Mouse (Mus musculus) heart, adult 2 months (tissue): ENCODE results near the gene Hint2. TPM values are rescaled to one million over a fixed set of nuclear protein-coding genes. Genes with fewer than 3 reads are reported as not detected.

Source experiments
- DNase-seq, 2 experiments: peaks; one replicate each; pipeline ENCODE4 v3.0.0; 2021
- H3K27ac ChIP-seq: fragments of 200-600 bp; 2 replicates; pipeline ENCODE4 v1.8.1; 2022
- H3K27me3 ChIP-seq: fragments of 200-500 bp; 2 replicates; pipeline ENCODE4 v1.6.1; 2012; ENCODE audit warnings: mild to moderate bottlenecking, low read length, inconsistent platforms, mixed read lengths; ENCODE audit not compliant: control insufficient read depth, insufficient read depth
- H3K36me3 ChIP-seq: fragments of 200-500 bp; 2 replicates; pipeline ENCODE4 v1.6.1; 2012; ENCODE audit warnings: low read length, inconsistent platforms; ENCODE audit not compliant: control insufficient read depth, insufficient read depth
- H3K4me1 ChIP-seq: fragments of 200-500 bp; 2 replicates; pipeline ENCODE4 v1.6.1; 2011; ENCODE audit warnings: low read length; ENCODE audit not compliant: control insufficient read depth, insufficient read depth
- H3K4me3 ChIP-seq: fragments of 200-600 bp; 2 replicates; pipeline ENCODE4 v1.8.1; 2022
- H3K79me2 ChIP-seq: fragments of 200-500 bp; replicated peaks from 2 replicates; pipeline ENCODE4 v1.6.1; 2012; ENCODE audit warnings: mild to moderate bottlenecking, inconsistent platforms, low read length, moderate library complexity, mixed read lengths; ENCODE audit not compliant: control insufficient read depth, insufficient read depth
- H3K9ac ChIP-seq: fragments of 200-500 bp; 2 replicates; pipeline ENCODE4 v1.6.1; 2012; ENCODE audit warnings: low read depth, mild to moderate bottlenecking, control low read depth, inconsistent platforms, low read length, mixed read lengths
- CTCF ChIP-seq: fragments of 200-600 bp; IDR thresholded peaks from 2 replicates; pipeline ENCODE4 v1.8.1; 2022; ENCODE audit warnings: antibody characterized with exemption, mild to moderate bottlenecking, moderate library complexity
- EP300 ChIP-seq: fragments of 200-500 bp; IDR thresholded peaks from 2 replicates; pipeline ENCODE4 v1.6.1; 2011; ENCODE audit warnings: low read depth, low read length, control low read depth; ENCODE audit not compliant: insufficient read depth
- POLR2A ChIP-seq: fragments of 200-500 bp; IDR thresholded peaks from 2 replicates; pipeline ENCODE4 v1.6.1; 2011; ENCODE audit warnings: mild to moderate bottlenecking, low read depth, low read length, control low read depth; ENCODE audit not compliant: insufficient read depth
- WGBS: fragments of 180-500 bp; shearing (Covaris S2); methylation state at CpG from one replicate; pipeline ENCODE4 v1.1.7; 2018; 5-methylcytosine and 5-hydroxymethylcytosine counted together
- intact Hi-C: fragments of 180-260 bp; cut with DNase I; formaldehyde crosslinking; loops from one replicate; pipeline ENCODE4 v1.15.1; 2025
- polyA plus RNA-seq: library from polyadenylated mRNA; depleted of rRNA; stranded (reverse); fragments of >200 nt; gene quantifications from 2 replicates; pipeline ENCODE4 v1.2.3, GENCODE M21; 2012
- total RNA-seq, 2 experiments: library from RNA; stranded (reverse); gene quantifications; 2 replicates each; pipeline ENCODE4 v1.2.3; 2021

Hint2 gene
- total and polyA plus RNA-seq, 3 experiments: 143 to 165 (median 155) TPM

DNA sequence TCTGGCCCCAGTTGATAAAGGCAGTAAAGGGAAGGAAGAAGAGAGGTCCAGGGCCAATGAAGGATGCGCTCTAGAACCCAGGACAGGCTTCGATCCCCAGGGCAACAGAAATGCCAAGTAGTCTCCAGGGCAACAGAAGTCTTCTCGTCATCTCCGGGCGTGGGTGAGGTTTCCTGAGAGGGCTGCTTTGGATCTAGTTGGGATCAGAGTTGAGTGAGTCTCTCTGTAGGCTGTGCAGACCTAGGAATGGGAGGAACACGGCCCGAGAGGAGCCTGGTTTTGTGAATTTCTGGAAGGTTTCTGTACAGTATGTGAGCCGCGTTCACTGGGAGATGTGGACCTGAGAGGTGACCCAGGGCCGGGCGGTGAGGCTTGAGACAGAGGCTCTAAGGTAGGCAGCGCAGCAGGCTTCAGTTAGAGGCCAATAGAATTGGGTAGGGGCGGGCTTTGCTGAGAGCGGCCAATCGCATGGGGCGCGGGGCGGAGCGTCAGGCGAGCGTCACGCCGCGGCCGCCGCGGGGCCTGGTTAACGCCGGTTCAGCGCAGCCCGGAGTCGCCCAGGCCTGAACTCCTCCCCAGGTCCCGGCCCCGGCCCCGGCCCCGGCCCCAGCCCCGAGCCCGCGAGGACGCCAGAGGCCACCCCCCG lies 12.6 kb upstream of the Hint2 start, which contains the start of the genes Tmem8b and Fam221b:
Gene Tmem8b (plus strand): TSS at position 190 of the 646 bp plus-strand sequence.
Gene Fam221b (minus strand): TSS at position 364 of the 646 bp plus-strand sequence.
- H3K9ac ChIP-seq: peak within 1 kb of the TSS; percentile 67
- peak; percentile 94 to 95 for DNase-seq
- no peaks in the 10 kb centered on the region for H3K36me3 ChIP-seq
- no peaks in the 10 kb centered on the region; the same call in 1 of the 2 replicates for H3K27me3 ChIP-seq
- peaks cover 7% of the 10 kb centered on the region for H3K4me1 ChIP-seq
- H3K27ac ChIP-seq: peak within 1 kb of the TSS; percentile 93
- WGBS: 2% methylated on average over 35 of the region's 41 CpGs
- H3K4me3 ChIP-seq: peak within 1 kb of the TSS; percentile 83
- 0 out of 2 replicates have a peak, but pooled peaks have one; percentile 6 for TF ChIP-seq EP300
- TF ChIP-seq POLR2A: peak; percentile 77
- TF ChIP-seq CTCF: no peak
- H3K79me2 ChIP-seq: no peaks in the 10 kb centered on the region
- intact Hi-C loops: loop anchor here (2.0 kb wide), 1 partner anchor 38 kb away; the partner anchor contains the start of gene Npr2

DNA sequence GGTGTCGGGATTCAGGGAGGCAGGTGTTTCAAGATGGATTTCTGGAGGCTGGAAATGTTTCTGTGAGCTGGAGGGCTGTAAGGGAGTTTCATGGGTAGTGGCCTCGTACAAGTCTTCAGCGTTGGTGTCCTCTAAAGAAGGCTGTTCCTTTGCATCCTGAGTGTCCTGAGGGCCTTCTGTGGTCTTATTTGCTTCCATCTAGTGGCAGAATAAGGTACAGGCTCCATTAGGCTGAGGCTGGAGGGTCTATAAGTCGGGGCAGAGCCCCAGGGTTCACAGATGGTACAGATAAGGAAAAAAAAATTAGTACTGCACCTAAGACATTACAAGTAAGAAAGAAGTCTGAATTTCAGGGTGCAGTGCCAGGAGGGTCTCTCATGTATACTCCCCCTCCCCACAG lies 10.1 kb upstream of the Hint2 start:
- Histone ChIP-seq H3K9ac (no peak overlapping the region), H3K4me1 (peaks cover 6% of the 10 kb centered on the region), H3K4me3 (no peak overlapping the region), H3K79me2 (no peaks in the 10 kb centered on the region), H3K27me3 (no peaks in the 10 kb centered on the region; the same call in 1 of the 2 replicates), H3K27ac (no peak overlapping the region), H3K36me3 (no peaks in the 10 kb centered on the region)
- intact Hi-C loops: no loop called here
- TF ChIP-seq POLR2A: no peak
- TF ChIP-seq CTCF: peak; percentile 69
- DNase-seq: no peak
- WGBS: 20% methylated on average over 4 of the region's 4 CpGs

DNA sequence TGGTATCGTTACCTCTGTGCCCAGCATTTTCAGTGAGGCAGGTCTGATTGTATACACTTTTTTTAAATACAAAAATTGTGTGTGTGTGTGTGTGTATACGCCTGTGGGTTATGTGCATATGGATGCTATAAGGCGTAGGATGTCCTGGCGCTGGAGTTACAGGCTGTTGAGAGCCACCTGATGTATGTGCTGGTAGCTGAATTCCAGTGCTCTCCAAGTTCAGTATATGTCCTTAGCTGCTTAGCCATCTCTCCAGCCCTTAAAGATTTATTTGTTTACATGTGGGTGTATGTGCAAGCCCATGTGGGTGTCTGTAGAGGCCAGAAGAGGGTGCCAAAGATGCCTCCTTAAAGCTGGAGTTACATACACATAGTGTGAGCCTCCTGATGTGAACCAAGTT lies 880 bp upstream of the Hint2 start:
- intact Hi-C loops: loop anchor here (2.0 to 5.0 kb wide), 3 partner anchors 26 to 95 kb away; partner anchors contain the start of genes Creb3, Gba2, Npr2 and Rgp1
- Histone ChIP-seq H3K4me3 (peak overlapping the region; percentile 92), H3K27ac (peak overlapping the region; percentile 79), H3K27me3 (no peaks in the 10 kb centered on the region), H3K9ac (no peak overlapping the region), H3K4me1 (no peaks in the 10 kb centered on the region), H3K36me3 (no peaks in the 10 kb centered on the region), H3K79me2 (no peaks in the 10 kb centered on the region)
- no peak for DNase-seq
- TF ChIP-seq CTCF: 0 out of 2 replicates have a peak, but pooled peaks have one; percentile 16
- TF ChIP-seq POLR2A: no peak
- WGBS: 56% methylated on average over 4 of the region's 4 CpGs

DNA sequence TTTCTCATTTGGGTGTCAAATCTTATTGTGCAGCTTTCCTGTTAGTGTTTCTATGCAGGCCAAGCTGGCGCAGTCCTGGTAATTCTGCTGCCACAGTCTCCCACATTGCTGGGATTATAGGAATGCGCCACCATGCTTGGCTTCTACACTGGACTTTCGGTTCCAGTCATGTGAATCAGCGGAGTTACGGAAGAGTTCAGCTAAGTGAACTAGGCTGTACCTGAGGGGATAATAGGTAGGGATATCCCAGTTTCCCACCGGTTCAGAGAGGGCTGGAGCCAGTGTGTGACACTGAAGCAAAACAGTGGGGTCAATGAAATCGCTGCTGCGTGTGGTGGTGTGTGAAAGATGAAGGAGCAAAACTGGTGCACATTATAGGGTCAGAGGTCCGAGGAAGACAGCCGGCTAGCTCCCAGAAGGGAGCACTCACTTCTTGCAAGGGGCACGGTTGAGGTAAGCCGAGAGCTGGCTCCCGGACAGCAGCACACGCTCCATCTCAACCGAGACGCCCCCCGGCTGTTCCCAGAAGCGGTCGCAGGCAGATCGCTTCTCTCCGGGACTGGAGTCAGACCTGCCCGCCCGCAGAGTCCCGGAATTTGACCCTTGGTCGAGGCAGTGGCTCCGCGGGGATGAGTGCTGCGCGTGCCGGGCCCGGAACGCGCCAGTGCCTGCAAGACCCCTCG lies 469 bp downstream of the Hint2 start:
- H3K27me3 ChIP-seq: no peaks in the 10 kb centered on the region
- intact Hi-C loops: loop anchor here (2.0 to 5.0 kb wide), 3 partner anchors 25 to 93 kb away; partner anchors contain the start of genes Creb3, Gba2, Npr2 and Rgp1
- no peak for DNase-seq
- 6% methylated on average over 34 of the region's 34 CpGs for WGBS
- no peak for TF ChIP-seq CTCF
- TF ChIP-seq EP300: 0 out of 2 replicates have a peak, but pooled peaks have one; percentile 36
- no peaks in the 10 kb centered on the region for H3K36me3 ChIP-seq
- H3K4me3 ChIP-seq: peak overlapping the region; percentile 92
- peak overlapping the region; percentile 79 for H3K27ac ChIP-seq
- peak overlapping the region; percentile 89 for H3K9ac ChIP-seq
- no peaks in the 10 kb centered on the region for H3K79me2 ChIP-seq
- H3K4me1 ChIP-seq: no peaks in the 10 kb centered on the region

DNA sequence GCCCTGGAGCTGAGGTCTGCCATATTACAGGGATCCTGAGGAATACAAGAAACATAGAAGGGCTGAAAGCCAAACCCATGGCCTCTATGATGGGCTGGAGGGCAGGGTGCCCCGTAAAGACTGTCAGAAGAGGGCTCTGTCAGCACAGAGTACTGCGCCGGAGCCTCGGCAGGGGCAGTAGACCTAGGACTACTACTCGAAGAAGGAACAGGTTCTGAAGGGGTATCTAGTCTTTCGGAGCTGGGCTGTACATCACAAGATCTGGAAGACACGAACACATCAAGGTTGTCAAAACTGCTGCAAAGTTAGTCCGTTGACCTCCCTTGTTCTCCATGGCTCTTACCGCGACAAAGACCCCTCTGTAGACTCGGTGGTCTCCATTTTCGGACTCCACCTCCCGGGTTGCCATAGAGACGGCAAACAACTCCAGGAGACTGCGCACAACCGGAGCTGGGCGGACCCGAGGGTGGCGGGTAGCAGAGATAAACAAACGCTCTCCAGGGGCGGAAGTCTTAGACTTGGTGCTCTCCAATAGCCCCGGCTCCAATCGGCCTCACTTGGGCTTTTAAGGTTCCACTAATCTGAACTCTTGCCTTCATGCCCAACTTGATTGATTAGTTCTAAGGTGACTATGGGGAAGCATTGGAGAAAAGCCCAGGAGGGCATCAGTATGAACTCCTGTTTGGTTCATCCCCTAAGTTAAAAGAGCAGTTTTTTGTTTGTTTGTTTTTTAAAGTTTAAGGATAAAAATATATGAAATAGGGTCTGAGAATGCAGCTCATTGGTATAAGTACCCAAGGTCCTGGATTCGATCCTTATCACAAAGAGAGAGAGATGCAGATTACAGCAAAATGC lies 2.9 kb downstream of the Hint2 start, which contains the start of gene Spag8:
Gene Spag8 (minus strand): TSS at position 434 of the 855 bp plus-strand sequence.
- TF ChIP-seq POLR2A (no peak), CTCF (no peak), EP300 (no peak)
- intact Hi-C loops: no loop called here
- 24% methylated on average over 24 of the region's 24 CpGs for WGBS
- DNase-seq: peak; percentile 42 to 43
- no peak within 1 kb of the TSS for H3K9ac ChIP-seq
- no peaks in the 10 kb centered on the region for H3K36me3 ChIP-seq
- no peaks in the 10 kb centered on the region for H3K79me2 ChIP-seq
- no peaks in the 10 kb centered on the region for H3K27me3 ChIP-seq
- no peak within 1 kb of the TSS for H3K27ac ChIP-seq
- no peak within 1 kb of the TSS for H3K4me3 ChIP-seq
- H3K4me1 ChIP-seq: no peaks in the 10 kb centered on the region
